Mouse (Mus musculus) lung, adult 2 months (tissue): Measurements from ENCODE around the gene Mapkbp1.

ENCODE experiments used
- CTCF ChIP-seq: fragments of 200-500 bp; IDR thresholded peaks from 2 replicates; pipeline ENCODE4 v1.5.1; 2011; ENCODE audit warnings: mild to moderate bottlenecking, low read length, control low read depth; ENCODE audit not compliant: insufficient read depth
- POLR2A ChIP-seq: fragments of 200-500 bp; IDR thresholded peaks from 2 replicates; pipeline ENCODE4 v1.6.1; 2011; ENCODE audit warnings: low read depth, mild to moderate bottlenecking, control low read depth, low read length, borderline replicate concordance; ENCODE audit errors: extremely low read depth

DNA sequence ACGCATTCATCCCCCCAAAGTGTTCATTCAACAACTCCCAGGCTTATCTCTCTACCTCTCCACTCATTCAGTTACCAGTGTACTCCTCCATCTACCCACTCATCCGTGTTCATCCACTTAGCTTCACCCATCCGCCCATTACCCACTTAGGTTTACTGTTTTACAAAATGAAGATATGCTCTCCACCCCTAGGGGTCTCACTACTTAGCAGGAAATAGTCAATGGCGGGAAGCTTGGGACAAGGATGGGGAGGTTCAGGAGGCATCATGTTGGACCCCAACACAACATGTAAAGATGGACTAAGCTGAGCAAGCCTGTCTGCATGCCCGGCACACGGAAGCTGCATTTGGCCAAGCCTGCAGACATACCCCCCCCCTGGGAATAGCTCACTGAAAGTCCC, 92.1 kb downstream of the Mapkbp1 start:
- no peak for TF ChIP-seq CTCF
- TF ChIP-seq POLR2A: no peak
